Mouse (Mus musculus) forebrain, embryonic 15.5 days (tissue): Measurements from ENCODE around the gene Med10. TPM values are rescaled to one million over a fixed set of nuclear protein-coding genes. Genes with fewer than 3 reads are reported as not detected.

Experiments used
- ATAC-seq: fragments of 200-750 bp; cut with Nextera tagmentation; replicated peaks from 2 replicates; pipeline ENCODE4 v1.8.0; 2017; ENCODE audit warnings: mild to moderate bottlenecking, moderate TSS enrichment, moderate library complexity
- H3K27ac ChIP-seq: fragments of 300-500 bp; sonication (generic); replicated peaks from 2 replicates; pipeline ENCODE4 v1.5.1; 2015; ENCODE audit warnings: mild to moderate bottlenecking, inconsistent platforms
- H3K27me3 ChIP-seq: fragments of 300-500 bp; sonication (generic); 2 replicates; pipeline ENCODE4 v1.6.1; 2015; ENCODE audit warnings: inconsistent platforms
- H3K36me3 ChIP-seq: fragments of 300-500 bp; sonication (generic); 2 replicates; pipeline ENCODE4 v1.6.1; 2015; ENCODE audit warnings: mild to moderate bottlenecking, inconsistent platforms
- H3K4me1 ChIP-seq: fragments of 300-500 bp; sonication (generic); 2 replicates; pipeline ENCODE4 v1.6.1; 2015; ENCODE audit warnings: inconsistent platforms
- H3K4me2 ChIP-seq: fragments of 300-500 bp; sonication (generic); replicated peaks from 2 replicates; pipeline ENCODE4 v1.6.1; 2015; ENCODE audit warnings: mild to moderate bottlenecking, inconsistent platforms
- H3K4me3 ChIP-seq: fragments of 300-500 bp; sonication (generic); 2 replicates; pipeline ENCODE4 v1.5.1; 2015; ENCODE audit warnings: mild to moderate bottlenecking, inconsistent platforms
- H3K9ac ChIP-seq: fragments of 300-500 bp; sonication (generic); replicated peaks from 2 replicates; pipeline ENCODE4 v1.6.1; 2015; ENCODE audit warnings: mild to moderate bottlenecking, inconsistent platforms
- H3K9me3 ChIP-seq: fragments of 300-500 bp; sonication (generic); 2 replicates; pipeline ENCODE4 v1.6.1; 2016; ENCODE audit warnings: inconsistent platforms
- WGBS: fragments of 180-500 bp; shearing (Covaris S2); methylation state at CpG from one replicate; pipeline ENCODE4 v1.1.7; 2015; ENCODE audit warnings: mixed read lengths; 5-methylcytosine and 5-hydroxymethylcytosine counted together
- polyA plus RNA-seq: library from polyadenylated mRNA; unstranded; fragments of >200 nt; fragmentation: Nextera tagmentation; extraction: Ambion mirVana; gene quantifications from 2 replicates; pipeline ENCODE4 v1.2.1, GENCODE M21; 2015

Med10 gene
- polyA plus RNA-seq, result 177 and 181 TPM in 2 replicates

DNA sequence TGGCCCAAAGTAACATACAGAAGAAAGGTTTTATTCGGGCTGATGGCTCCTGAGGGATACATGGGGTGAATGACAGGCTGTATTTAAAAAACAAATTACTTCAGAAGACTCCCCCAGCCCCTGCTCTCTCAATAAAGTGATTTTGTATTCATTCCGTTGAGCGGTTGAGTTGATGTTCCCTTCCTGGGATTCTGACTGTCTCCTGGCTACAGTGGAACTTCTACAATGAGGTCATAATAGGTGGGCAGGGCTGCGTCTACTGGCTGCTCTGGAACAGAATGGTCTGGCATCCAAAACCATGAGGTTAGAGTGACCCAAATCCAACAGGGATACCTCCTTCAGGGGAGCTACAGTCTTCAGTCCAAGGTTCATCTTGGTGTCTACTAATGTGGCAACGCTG is at the start of gene Med10:
TSS of gene Med10 (plus strand) at position 301 of the 400 bp plus-strand sequence.
- WGBS, result 82% methylated on average over 5 of the region's 5 CpGs
- H3K9me3 ChIP-seq, result no peaks in the 10 kb centered on the region
- no peak for ATAC-seq
- no peaks in the 10 kb centered on the region for H3K27me3 ChIP-seq
- H3K36me3 ChIP-seq, result no peaks in the 10 kb centered on the region
- no peaks in the 10 kb centered on the region for H3K4me1 ChIP-seq
- H3K27ac ChIP-seq, result no peak within 1 kb of the TSS
- H3K4me2 ChIP-seq, result no peak within 1 kb of the TSS
- no peak within 1 kb of the TSS for H3K4me3 ChIP-seq
- H3K9ac ChIP-seq, result no peak within 1 kb of the TSS

DNA sequence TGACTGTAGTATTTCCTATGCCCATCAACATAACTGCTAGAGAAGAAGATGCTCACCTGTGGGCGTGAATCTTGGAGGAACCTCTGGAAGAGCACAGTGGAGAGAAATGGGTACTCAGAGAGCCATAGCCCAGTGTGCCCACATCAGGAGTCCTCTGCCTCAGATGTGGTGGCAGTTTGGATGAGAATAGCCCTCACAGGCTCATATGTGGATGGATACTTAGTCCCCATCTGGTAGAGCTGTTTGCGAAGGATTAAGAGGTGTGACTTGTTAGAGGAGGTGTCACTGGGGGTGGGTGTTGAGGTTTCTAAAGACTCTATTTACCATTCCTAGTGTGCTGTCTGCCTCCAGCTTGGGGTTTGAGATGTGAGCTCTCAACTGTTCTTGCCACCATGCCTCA is 49.3 kb upstream of the Med10 start:
- Histone ChIP-seq H3K4me1 (no peaks in the 10 kb centered on the region), H3K9me3 (no peaks in the 10 kb centered on the region), H3K36me3 (no peaks in the 10 kb centered on the region), H3K4me3 (no peak overlapping the region), H3K9ac (no peak overlapping the region), H3K27me3 (no peaks in the 10 kb centered on the region), H3K27ac (no peak overlapping the region), H3K4me2 (no peak overlapping the region)
- WGBS, result 83% methylated on average over 2 of the region's 2 CpGs
- ATAC-seq, result no peak

DNA sequence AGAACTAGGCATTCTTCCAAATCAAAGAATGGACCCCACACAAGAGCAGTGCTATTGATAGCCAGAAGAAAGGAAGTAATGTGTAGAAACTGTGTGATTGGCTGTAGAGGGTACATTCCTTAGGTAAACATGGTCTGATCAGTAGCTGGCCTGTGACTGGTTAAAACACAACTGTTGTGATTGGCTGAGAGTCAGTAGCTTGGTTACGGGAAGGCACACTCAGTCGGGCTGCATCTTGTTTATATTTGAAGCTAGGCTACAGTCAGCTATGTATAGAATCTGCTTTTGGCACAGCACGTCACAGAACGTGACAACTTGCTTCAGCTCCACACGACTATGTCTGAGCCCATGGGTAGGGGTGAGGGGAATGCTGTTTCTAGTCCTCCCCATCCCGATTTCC is 43.2 kb upstream of the Med10 start:
- no peak overlapping the region for H3K4me2 ChIP-seq
- H3K4me1 ChIP-seq, result peaks cover 11% of the 10 kb centered on the region
- peak overlapping the region; percentile 56 for H3K27ac ChIP-seq
- WGBS, result 48% methylated on average over 6 of the region's 6 CpGs
- peak; percentile 91 for ATAC-seq
- no peaks in the 10 kb centered on the region for H3K36me3 ChIP-seq
- H3K9me3 ChIP-seq, result no peaks in the 10 kb centered on the region
- no peak overlapping the region for H3K4me3 ChIP-seq
- no peaks in the 10 kb centered on the region for H3K27me3 ChIP-seq
- no peak overlapping the region for H3K9ac ChIP-seq

DNA sequence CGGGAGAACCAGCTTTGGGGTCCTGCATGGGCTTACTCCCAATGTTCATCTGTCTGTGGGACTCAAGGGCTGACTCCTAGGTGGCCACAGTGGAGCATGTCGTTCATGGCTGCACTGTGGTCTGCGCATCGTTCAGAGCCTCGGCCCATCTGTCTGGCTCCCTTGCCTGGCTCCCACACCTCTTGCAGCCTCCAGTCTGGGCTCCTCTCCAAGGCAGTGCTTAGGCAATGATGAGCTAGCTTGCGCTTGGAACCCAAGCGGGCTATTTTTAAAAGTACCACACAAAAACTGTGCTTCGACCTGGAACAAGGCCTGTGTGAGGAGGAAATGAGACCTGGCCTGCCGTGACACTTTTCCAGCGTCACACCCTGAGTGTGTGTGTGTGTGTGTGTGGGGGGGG is 40.8 kb upstream of the Med10 start:
- peak; percentile 74 for ATAC-seq
- Histone ChIP-seq H3K27me3 (no peaks in the 10 kb centered on the region), H3K4me3 (no peak overlapping the region), H3K4me2 (no peak overlapping the region), H3K9me3 (no peaks in the 10 kb centered on the region), H3K9ac (no peak overlapping the region), H3K27ac (peak overlapping the region; percentile 49), H3K36me3 (no peaks in the 10 kb centered on the region), H3K4me1 (peaks cover 20% of the 10 kb centered on the region)
- 47% methylated on average over 10 of the region's 10 CpGs for WGBS

DNA sequence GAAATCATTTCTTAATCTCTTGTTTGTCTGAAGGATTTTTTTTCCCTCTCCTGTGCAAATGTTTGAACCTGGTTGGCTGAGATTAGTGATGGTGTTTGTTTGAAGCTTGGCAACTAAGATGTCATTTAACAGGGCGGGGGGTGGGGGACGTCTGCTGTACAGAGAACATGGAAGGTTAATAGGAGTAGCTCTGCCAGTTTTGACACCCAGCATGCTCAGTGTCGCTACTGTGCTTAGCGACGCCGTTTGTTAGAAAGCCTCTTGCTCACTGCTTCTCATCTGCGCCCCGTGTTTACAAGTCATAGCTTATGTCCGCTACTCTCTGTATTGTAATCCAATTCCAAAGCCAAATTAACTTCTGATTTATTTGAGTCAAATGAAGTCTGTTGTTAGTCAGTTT is 37.5 kb upstream of the Med10 start:
- H3K4me2 ChIP-seq, result no peak overlapping the region
- H3K9ac ChIP-seq, result no peak overlapping the region
- 0 out of 2 replicates have a peak overlapping the region, but pooled peaks have one; percentile 4 for H3K27ac ChIP-seq
- WGBS, result 51% methylated on average over 9 of the region's 9 CpGs
- no peak overlapping the region for H3K4me3 ChIP-seq
- no peaks in the 10 kb centered on the region for H3K9me3 ChIP-seq
- peaks cover 20% of the 10 kb centered on the region for H3K4me1 ChIP-seq
- no peaks in the 10 kb centered on the region for H3K27me3 ChIP-seq
- H3K36me3 ChIP-seq, result no peaks in the 10 kb centered on the region
- no peak for ATAC-seq

DNA sequence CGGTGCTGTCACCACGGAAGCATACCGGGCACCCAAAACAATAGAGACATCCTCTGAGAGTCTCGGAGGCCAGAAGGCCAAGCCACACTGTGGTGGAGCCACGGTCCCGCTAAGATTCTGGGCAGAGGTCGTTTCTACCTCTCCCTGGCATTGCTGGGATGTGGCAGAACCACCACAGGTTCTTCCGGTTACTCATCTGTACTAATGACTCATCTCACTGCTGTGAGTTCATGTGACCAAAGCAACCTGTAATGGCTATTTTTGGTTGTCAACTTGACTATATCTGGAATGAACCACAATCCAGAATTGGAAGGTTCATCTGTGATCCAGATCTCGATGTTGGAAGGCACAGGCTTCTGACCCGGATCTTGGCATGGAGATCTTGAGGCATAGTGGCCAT is 34.0 kb upstream of the Med10 start:
- H3K9me3 ChIP-seq, result no peaks in the 10 kb centered on the region
- H3K9ac ChIP-seq, result no peak overlapping the region
- no peak overlapping the region for H3K4me3 ChIP-seq
- no peak for ATAC-seq
- no peaks in the 10 kb centered on the region for H3K27me3 ChIP-seq
- H3K36me3 ChIP-seq, result no peaks in the 10 kb centered on the region
- H3K27ac ChIP-seq, result no peak overlapping the region
- H3K4me1 ChIP-seq, result peaks cover 17% of the 10 kb centered on the region
- no peak overlapping the region for H3K4me2 ChIP-seq
- 93% methylated on average over 10 of the region's 10 CpGs for WGBS

DNA sequence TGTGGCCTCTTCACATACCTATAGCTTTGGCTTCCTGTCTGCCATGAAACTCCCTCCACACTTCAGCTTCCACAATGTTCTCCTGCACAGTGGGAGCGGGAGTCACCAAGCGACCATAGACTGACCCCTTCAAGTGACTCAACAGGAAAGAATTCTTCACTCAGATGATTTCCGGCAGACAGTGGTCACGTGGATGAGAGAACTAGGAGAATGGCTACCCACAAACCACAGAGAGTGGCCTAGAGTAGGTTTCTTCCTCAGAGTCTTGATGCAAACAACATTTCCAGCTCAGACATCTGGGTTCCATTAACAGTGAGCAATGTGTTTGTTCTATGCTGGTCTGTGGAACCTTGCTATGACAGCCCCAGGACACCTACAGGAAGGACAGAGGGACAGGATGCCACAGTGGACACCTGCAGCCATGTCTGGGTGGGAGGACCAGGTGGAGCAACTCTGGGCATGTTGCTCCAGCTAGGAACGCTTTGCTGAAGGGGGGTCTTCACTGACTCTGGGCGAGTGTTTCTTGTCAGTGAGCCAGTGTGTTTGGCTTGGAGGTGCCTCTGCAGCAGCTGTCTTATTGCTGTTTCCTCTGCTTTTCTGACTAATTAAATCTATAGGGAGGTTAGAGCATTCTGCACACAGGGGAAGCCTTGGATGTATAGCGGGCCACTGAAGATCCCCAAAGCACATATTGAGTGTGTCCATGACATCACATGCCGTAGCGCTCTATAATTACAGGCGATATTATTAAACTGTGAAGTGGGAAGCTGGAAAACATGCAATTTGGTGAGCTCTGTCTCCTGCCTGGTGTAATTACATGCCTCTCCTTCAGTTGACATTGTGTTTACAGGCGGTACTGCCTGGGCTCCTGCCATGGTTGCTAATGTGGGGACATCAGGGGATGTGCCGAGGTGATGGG is 31.4 kb upstream of the Med10 start:
- no peak overlapping the region for H3K4me3 ChIP-seq
- H3K9me3 ChIP-seq, result no peaks in the 10 kb centered on the region
- peak overlapping the region; percentile 35 for H3K27ac ChIP-seq
- H3K27me3 ChIP-seq, result no peaks in the 10 kb centered on the region
- no peaks in the 10 kb centered on the region for H3K36me3 ChIP-seq
- ATAC-seq, result peak; percentile 60
- H3K4me2 ChIP-seq, result no peak overlapping the region
- H3K4me1 ChIP-seq, result peaks cover 7% of the 10 kb centered on the region
- 63% methylated on average over 12 of the region's 12 CpGs for WGBS
- H3K9ac ChIP-seq, result no peak overlapping the region

DNA sequence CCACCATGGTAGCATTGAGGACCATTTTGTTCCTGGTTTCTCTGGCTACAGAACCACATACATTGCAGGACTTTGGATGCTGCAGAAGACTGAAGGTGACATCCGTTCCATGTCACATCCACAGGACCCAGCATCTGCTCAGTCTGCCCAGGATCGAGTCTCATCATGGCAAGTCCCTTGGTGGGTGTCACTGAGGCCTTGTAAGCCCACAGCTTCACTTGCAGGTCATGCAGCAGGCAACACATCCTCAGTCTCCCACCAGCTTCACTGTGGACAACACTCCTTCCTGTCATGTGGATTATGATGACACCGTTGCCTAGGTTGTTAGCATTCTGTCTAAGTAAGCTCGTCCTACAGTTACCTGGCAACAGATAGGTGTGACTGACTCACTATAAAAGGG is 29.8 kb upstream of the Med10 start:
- H3K27ac ChIP-seq, result no peak overlapping the region
- peaks cover 7% of the 10 kb centered on the region for H3K4me1 ChIP-seq
- no peak overlapping the region for H3K4me2 ChIP-seq
- no peaks in the 10 kb centered on the region for H3K36me3 ChIP-seq
- H3K9me3 ChIP-seq, result no peaks in the 10 kb centered on the region
- no peak overlapping the region for H3K4me3 ChIP-seq
- no peak for ATAC-seq
- H3K9ac ChIP-seq, result no peak overlapping the region
- 80% methylated on average over 4 of the region's 4 CpGs for WGBS
- no peaks in the 10 kb centered on the region for H3K27me3 ChIP-seq

DNA sequence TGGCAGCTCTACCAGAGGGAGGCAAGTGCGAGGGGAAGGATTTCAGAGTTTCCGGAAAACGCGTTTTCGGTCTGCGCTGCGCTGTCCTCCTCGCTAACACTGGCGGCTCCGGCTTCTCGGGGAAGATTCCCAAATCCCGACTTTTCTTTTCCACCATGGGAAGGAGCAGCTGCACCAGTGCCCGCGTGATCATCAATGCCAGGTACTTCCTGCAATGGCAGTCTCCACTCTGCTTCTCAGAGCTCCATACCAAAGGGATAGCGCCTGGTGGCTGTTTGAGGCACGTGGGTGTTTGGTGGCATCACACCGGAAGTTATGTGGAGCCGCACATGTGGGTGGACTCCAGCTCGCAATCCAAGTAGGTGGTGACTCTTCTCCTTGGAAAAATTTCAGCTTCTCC is 24.0 kb upstream of the Med10 start:
- Histone ChIP-seq H3K27me3 (no peaks in the 10 kb centered on the region), H3K36me3 (no peaks in the 10 kb centered on the region), H3K9ac (no peak overlapping the region), H3K4me1 (no peaks in the 10 kb centered on the region), H3K4me2 (no peak overlapping the region), H3K9me3 (no peaks in the 10 kb centered on the region), H3K27ac (no peak overlapping the region), H3K4me3 (no peak overlapping the region)
- 91% methylated on average over 19 of the region's 19 CpGs for WGBS
- ATAC-seq, result no peak

DNA sequence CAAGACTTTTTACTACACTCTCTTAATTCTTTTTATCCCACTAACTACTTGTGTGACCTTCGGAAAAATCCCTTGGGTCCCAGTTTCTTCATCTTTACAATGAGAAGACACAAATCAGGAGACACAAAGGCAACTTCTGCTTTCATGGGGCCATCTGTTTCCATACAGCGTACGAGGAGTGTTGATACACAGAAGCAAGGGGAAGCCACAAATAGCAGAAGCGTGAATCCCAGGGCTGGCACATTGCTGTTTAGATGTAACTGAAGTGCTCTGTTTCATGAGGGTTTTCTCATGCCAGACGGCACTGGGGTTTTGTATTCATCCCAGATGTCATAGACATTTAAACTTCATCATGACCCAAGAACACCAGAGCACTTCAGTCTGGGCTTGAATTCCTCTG is 13.5 kb upstream of the Med10 start:
- no peak overlapping the region for H3K4me3 ChIP-seq
- H3K27me3 ChIP-seq, result no peaks in the 10 kb centered on the region
- H3K9ac ChIP-seq, result no peak overlapping the region
- ATAC-seq, result no peak
- WGBS, result 85% methylated on average over 5 of the region's 5 CpGs
- H3K27ac ChIP-seq, result no peak overlapping the region
- no peaks in the 10 kb centered on the region for H3K36me3 ChIP-seq
- no peak overlapping the region for H3K4me2 ChIP-seq
- H3K9me3 ChIP-seq, result no peaks in the 10 kb centered on the region
- peaks cover 8% of the 10 kb centered on the region for H3K4me1 ChIP-seq

DNA sequence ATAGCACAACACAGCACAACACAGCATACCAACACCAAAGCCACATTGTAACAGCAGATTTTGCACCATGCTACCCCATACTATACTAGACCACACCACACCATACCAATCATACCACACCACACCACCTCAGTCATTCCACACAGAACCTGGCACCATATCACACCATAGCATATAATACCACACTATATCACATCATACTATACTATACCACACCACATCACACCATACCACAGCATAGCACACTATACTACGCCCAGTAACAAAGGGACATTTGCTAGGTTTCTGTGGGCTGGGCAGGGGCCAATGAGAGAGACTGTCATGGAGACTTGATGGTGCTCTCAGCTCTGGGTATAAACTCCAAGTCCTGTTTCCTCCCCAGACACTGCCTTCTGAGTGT is 10.4 kb upstream of the Med10 start:
- H3K4me2 ChIP-seq, result no peak overlapping the region
- no peaks in the 10 kb centered on the region for H3K27me3 ChIP-seq
- no peak overlapping the region for H3K9ac ChIP-seq
- ATAC-seq, result peak; percentile 42; the same call in 1 of the 2 replicates
- no peaks in the 10 kb centered on the region for H3K36me3 ChIP-seq
- 84% methylated on average over 1 of the region's 1 CpGs for WGBS
- no peak overlapping the region for H3K4me3 ChIP-seq
- no peaks in the 10 kb centered on the region for H3K9me3 ChIP-seq
- H3K4me1 ChIP-seq, result peaks cover 8% of the 10 kb centered on the region
- 0 out of 2 replicates have a peak overlapping the region, but pooled peaks have one; percentile 53 for H3K27ac ChIP-seq

DNA sequence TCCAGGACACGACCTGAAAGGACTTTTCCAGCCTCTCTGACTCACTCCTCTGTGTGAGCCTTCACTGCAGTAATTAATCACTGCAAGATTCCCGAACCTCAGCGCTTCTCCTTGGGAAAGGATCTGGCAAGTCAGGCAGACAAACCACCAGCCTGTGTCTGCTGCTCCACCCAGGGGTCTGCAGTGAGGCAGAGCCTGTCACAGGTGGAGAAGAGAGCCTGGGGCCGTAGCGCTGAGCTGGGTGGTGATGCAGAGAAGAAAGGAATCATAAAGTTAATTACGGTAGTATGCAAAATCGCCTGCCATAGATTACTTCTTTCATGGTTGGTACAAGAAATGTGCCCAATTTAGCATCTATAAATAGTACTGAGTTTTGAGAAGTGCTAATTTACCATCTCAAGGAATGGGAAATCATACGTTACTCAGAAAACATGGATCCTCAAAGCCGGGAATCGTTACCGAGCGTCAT is 9.6 kb upstream of the Med10 start:
- ATAC-seq, result peak; percentile 54
- Histone ChIP-seq H3K4me2 (no peak overlapping the region), H3K9ac (no peak overlapping the region), H3K4me1 (peaks cover 8% of the 10 kb centered on the region), H3K27ac (peak overlapping the region; percentile 53), H3K27me3 (no peaks in the 10 kb centered on the region), H3K4me3 (no peak overlapping the region), H3K9me3 (no peaks in the 10 kb centered on the region), H3K36me3 (no peaks in the 10 kb centered on the region)
- WGBS, result 40% methylated on average over 12 of the region's 12 CpGs
